8 mouse cellular contexts compared by ENCODE assay signal in genomic region chr10:62843787-62844491, GRCm38 (mm10). TPM values are rescaled to one million over a fixed set of nuclear protein-coding genes. Genes with fewer than 3 reads are reported as not detected.
A peak's percentile ranks its signal among the peaks of the same experiment; 100 is the strongest.
DNase-seq lines count a peak whose midpoint lies in the region; TF ChIP-seq lines count a peak whose summit lies in the region.

No protein-coding gene starts in this region.

- DNase-seq in embryo, embryonic 9.5 days (ENCODE audit: extremely low spot score) = peak; percentile 34
- peak; percentile 39 to 62 for DNase-seq in heart, postnatal 14 days
- peak; percentile 17 for DNase-seq in lung, adult 2 months
- no peak for DNase-seq in cerebellum, adult 9-10 months
- DNase-seq in layer of hippocampus, adult 9-11 months = no peak
- no peak for DNase-seq in left cerebral cortex, adult 9 months (ENCODE audit: low spot score in 2 of 2)
- DNase-seq in natural killer cell, adult 2 months (ENCODE audit: low spot score in 2 of 2) = no peak

- no peaks in the 10 kb centered on the region for H3K79me3 ChIP-seq in C2C12 (ENCODE audit: low read depth)

- no peak overlapping the region for H3ac ChIP-seq in C2C12 (ENCODE audit: control insufficient read depth, insufficient read length, low read depth)

- H3K4me3 ChIP-seq in C2C12 (ENCODE audit: insufficient read depth, poor library complexity, severe bottlenecking) = no peak overlapping the region
- H3K4me3 ChIP-seq in lung, adult 2 months (replicated peaks; ENCODE audit: extremely low read depth, low read depth, low read length) = no peak overlapping the region

- TF ChIP-seq POLR2A in lung, adult 2 months (IDR thresholded peaks at IDR 0.05; ENCODE audit: borderline replicate concordance, extremely low read depth, low read depth, low read length) = no peak

- no peaks in the 10 kb centered on the region for H3K36me3 ChIP-seq in C2C12 (ENCODE audit: control insufficient read depth, insufficient read depth)

- no peaks in the 10 kb centered on the region for H3K27me3 ChIP-seq in C2C12 (ENCODE audit: control insufficient read depth, insufficient read depth, insufficient read length)

- no peaks in the 10 kb centered on the region for H3K4me1 ChIP-seq in lung, adult 2 months (ENCODE audit: control insufficient read depth, insufficient read depth, low read length)

- TF ChIP-seq CTCF in C2C12 (IDR thresholded peaks at IDR 0.05; ENCODE audit: control insufficient read depth, insufficient read depth, insufficient read length) = no peak
- TF ChIP-seq CTCF in lung, adult 2 months (IDR thresholded peaks at IDR 0.05; ENCODE audit: insufficient read depth, low read length) = no peak

- 24% methylated on average over 9 of the region's 9 CpGs for WGBS in lung, adult 2 months

- intact Hi-C loops in heart, postnatal 14 days (cut with DNase I) = no loop called here

- H3K79me2 ChIP-seq in C2C12 (ENCODE audit: control insufficient read depth, insufficient read depth) = no peaks in the 10 kb centered on the region

TF ChIP-seq in C2C12, 6 proteins besides CTCF, POLR2A, EP300 and RAD21:
- TF ChIP-seq MYOG (IDR thresholded peaks at IDR 0.05; ENCODE audit: control insufficient read depth, extremely low read depth, insufficient read length) (no peak), USF1 (IDR thresholded peaks at IDR 0.05; ENCODE audit: low read depth) (peak; percentile 55)

RNA-seq across cellular contexts. Expression of gene Ccar1, which starts 51.9 kb away (rescaled TPM):
- polyA plus RNA-seq in C2C12 (2012; fragmentation: generic; extraction: Trizol) = 24.7 TPM
- 10 to 100 TPM; 56.3 to 58.7 TPM for total RNA-seq in heart, postnatal 14 days (2021)
- polyA plus RNA-seq in lung, adult 2 months (2012; rRNA removed) = 30.9 and 41.9 TPM in 2 replicates

Comparison
In these comparisons a context has a peak if more than half of its experiments do, and no peak if none do; other contexts are left out.
1. DNase-seq: peak in embryo, embryonic 9.5 days (single experiment), heart, postnatal 14 days (2 of 2) and lung, adult 2 months (single experiment); none in cerebellum, adult 9-10 months (single experiment), layer of hippocampus, adult 9-11 months (single experiment), left cerebral cortex, adult 9 months (0 of 2) and natural killer cell, adult 2 months (0 of 2).